Mouse (Mus musculus) layer of hippocampus, adult 2 months (tissue): ENCODE measurements at regions not wholly inside any gene's neighbourhood (a gene's known extent, or its start where the extent isn't known, plus 50 kb on each side); places are given as distances from the start of the nearest gene placed in this dataset.
"Not testable (repeated sequence)": the region's sequence is repeated elsewhere in the genome, so short reads cannot be mapped to it uniquely, and the experiment has no call there.

Experiments
- DNase-seq, 2 experiments: peaks; one replicate each; pipeline ENCODE4 v3.0.0; 2022; ENCODE audit warnings: low spot score in 2 of 2
- H3K27ac ChIP-seq: fragments of 200-600 bp; 2 replicates; pipeline ENCODE4 v1.8.1; 2022
- H3K4me3 ChIP-seq: fragments of 200-600 bp; 2 replicates; pipeline ENCODE4 v1.8.1; 2022; ENCODE audit warnings: mild to moderate bottlenecking
- CTCF ChIP-seq: fragments of 200-600 bp; conservative IDR thresholded peaks from 2 replicates; pipeline ENCODE4 v1.8.1; 2022; ENCODE audit warnings: antibody characterized with exemption, mild to moderate bottlenecking, moderate library complexity

DNA sequence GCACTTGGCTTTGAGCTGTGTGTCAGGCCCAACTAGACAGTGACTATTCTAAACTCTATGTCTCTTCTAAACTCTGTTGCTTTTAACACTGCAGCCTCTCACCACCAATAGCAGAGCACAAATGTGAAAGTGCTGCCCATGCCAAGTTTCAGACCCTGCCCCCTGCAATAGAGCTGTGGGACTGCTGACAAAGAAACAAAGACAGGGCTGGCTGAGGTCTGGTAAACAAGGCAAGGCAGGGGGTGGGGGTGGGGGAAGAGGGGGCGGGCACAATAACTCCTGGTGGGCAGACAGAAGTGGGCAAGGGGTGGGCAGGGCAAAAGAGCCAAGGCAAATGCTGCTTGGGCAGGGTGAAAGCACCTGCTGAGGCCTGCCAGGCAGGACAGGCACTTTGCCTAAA, 172.9 kb upstream of the 9130204L05Rik start:
- TF ChIP-seq CTCF, result no peak
- H3K27ac ChIP-seq, result no peak overlapping the region
- DNase-seq, result no peak
- H3K4me3 ChIP-seq, result no peak overlapping the region

DNA sequence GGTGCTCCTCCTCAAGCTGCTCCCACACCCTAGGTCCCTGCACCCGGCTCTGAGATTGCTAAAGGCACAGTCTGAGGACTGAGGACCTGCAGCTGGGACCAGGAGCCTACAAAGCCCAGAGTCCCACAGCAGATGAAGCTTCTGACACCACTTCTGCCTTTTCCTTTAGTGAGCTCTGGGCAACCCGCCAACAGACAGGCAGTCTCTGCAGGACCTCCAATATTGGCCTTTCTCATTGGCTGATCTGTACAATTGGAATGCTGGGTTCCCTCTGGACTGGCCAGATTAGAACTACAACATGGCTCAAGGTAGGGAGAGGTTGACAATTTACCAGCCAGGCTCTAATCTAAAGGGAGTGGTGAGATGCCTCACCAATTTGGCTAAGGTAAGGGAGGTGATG, 164.3 kb upstream of the 9130204L05Rik start:
- H3K4me3 ChIP-seq, DNase-seq, H3K27ac ChIP-seq: not testable (repeated sequence)

DNA sequence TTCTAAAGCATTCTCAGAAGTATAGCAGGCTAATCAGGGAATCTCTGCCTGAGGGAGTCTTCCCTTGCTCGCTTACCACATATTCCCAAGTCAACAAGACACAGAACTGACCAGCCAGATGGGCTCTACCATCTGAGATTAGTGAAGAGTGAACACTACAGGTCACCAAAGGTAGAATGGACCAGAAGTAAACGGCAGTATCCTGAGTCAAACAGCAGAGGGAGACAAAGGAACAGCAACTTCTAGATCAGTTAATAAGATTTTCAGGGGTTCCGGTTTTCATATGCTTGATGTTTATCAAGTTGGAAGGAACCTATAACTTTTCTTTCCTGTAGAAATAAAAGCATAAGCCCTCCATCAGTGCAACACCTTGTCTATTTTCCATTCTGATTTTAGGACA, 132.6 kb upstream of the 9130204L05Rik start:
- TF ChIP-seq CTCF, result peak; percentile 48
- DNase-seq, result no peak
- Histone ChIP-seq H3K4me3 (no peak overlapping the region), H3K27ac (no peak overlapping the region)

DNA sequence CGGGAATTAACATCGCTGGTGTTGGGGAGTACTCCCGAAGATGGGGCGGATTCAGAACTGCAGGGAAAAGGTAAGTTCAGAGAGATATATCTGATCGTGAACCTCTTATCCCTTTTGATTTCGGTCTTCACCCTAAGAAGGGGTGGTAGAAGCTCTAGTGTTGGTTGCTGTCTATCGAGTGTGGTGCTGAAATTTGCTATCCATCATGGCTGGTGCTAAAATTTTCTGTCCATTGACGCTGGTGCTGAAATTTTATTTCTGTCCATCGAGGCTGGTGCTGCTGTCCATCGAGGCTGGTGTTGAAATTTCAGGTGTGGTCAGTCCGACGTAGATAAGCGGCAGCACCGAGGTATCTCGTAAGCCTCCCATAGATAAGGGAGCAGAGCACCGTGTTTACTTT, 122.7 kb upstream of the 9130204L05Rik start:
- DNase-seq, result no peak
- TF ChIP-seq CTCF, result no peak
- Histone ChIP-seq H3K27ac (no peak overlapping the region), H3K4me3 (no peak overlapping the region)
